Mouse (Mus musculus) hindbrain, embryonic 16.5 days (tissue): ENCODE data around the gene Slc25a31. TPM values are rescaled to one million over a fixed set of nuclear protein-coding genes. Genes with fewer than 3 reads are reported as not detected.

ENCODE experiments used
- ATAC-seq: fragments of 200-750 bp; cut with Nextera tagmentation; 2 replicates; pipeline ENCODE4 v1.8.0; 2017; ENCODE audit warnings: moderate TSS enrichment, moderate library complexity
- H3K27ac ChIP-seq: fragments of 300-500 bp; sonication (generic); 2 replicates; pipeline ENCODE4 v1.5.1; 2014; ENCODE audit warnings: low read depth, mild to moderate bottlenecking, control low read depth, low read length, moderate library complexity
- H3K27me3 ChIP-seq: fragments of 300-500 bp; sonication (generic); replicated peaks from 2 replicates; pipeline ENCODE4 v1.6.1; 2014; ENCODE audit warnings: low read length; ENCODE audit not compliant: control insufficient read depth, insufficient read depth
- H3K36me3 ChIP-seq: fragments of 300-500 bp; sonication (generic); 2 replicates; pipeline ENCODE4 v1.6.1; 2014; ENCODE audit warnings: mild to moderate bottlenecking, low read length, moderate library complexity, mixed read lengths; ENCODE audit not compliant: control insufficient read depth, insufficient read depth
- H3K4me1 ChIP-seq: fragments of 300-500 bp; sonication (generic); 2 replicates; pipeline ENCODE4 v1.6.1; 2014; ENCODE audit warnings: low read depth, low read length; ENCODE audit not compliant: control insufficient read depth, insufficient read depth
- H3K4me2 ChIP-seq: fragments of 300-500 bp; sonication (generic); 2 replicates; pipeline ENCODE4 v1.6.1; 2014; ENCODE audit warnings: mild to moderate bottlenecking, low read length, control low read depth, moderate library complexity
- H3K4me3 ChIP-seq: fragments of 300-500 bp; sonication (generic); 2 replicates; pipeline ENCODE4 v1.5.1; 2014; ENCODE audit warnings: mild to moderate bottlenecking, low read length, control low read depth, moderate library complexity
- H3K9ac ChIP-seq: fragments of 300-500 bp; sonication (generic); 2 replicates; pipeline ENCODE4 v1.6.1; 2014; ENCODE audit warnings: low read depth, mild to moderate bottlenecking, control low read depth, low read length, moderate library complexity
- H3K9me3 ChIP-seq: fragments of 300-500 bp; sonication (generic); 2 replicates; pipeline ENCODE4 v1.6.1; 2014; ENCODE audit warnings: mild to moderate bottlenecking, low read length, moderate library complexity; ENCODE audit not compliant: control insufficient read depth
- WGBS: fragments of 180-500 bp; shearing (Covaris S2); extraction: QIAGEN DNeasy Blood & Tissue Kit; methylation state at CpG from one replicate; pipeline ENCODE4 v1.1.7; 2014; 5-methylcytosine and 5-hydroxymethylcytosine counted together
- polyA plus RNA-seq: library from polyadenylated mRNA; unstranded; fragments of >200 nt; fragmentation: Nextera tagmentation; extraction: Ambion mirVana; gene quantifications from 2 replicates; pipeline ENCODE4 v1.2.1, GENCODE M21; 2015

Gene Slc25a31
- polyA plus RNA-seq, 1 experiment from 2014 or later = 0.36 TPM

DNA sequence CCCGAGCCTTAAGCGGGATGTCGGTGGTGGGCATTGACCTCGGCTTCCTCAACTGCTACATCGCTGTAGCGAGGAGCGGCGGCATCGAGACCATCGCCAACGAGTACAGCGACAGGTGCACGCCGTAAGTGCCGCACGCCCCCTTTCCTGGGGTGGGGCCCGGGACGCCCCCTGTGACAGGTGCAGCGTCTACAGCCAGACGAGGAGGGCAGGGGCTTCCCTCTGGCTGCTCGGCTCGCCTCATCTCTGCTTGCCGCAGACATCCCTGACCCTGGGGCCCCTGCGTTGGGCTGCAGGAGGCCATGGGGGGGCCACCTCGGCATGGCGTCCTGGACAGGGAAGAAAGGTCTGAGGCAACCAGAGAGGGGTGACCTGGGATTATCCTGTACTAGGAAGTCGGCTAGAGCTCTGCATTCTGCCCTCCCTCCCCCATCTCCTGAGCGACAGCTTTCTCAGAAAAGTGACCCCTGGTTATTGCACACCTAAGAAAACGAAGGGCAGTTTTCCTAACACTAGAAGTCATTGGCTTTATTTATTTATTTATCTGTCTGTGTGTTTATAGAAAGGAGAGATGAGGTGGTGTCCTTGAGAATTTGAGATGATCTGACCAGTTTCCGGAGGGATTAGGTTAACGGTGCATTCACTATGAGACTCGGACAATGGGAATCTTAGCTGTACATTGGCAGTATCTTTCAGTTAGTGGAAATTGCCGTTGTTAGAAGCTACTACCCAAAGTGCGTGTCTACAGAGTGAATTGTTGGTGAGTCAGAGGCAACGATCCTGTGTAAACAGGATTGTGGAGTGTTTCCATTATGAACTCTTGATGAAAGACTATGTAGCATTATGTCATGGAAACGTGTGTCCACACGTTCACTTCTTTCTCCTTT is 37.2 kb downstream of the Slc25a31 start:
- H3K36me3 ChIP-seq = no peaks in the 10 kb centered on the region
- no peaks in the 10 kb centered on the region for H3K9me3 ChIP-seq
- peak overlapping the region; percentile 68 for H3K4me3 ChIP-seq
- H3K9ac ChIP-seq = peak overlapping the region; percentile 87
- H3K27me3 ChIP-seq = no peaks in the 10 kb centered on the region
- 1% methylated on average over 37 of the region's 37 CpGs for WGBS
- no peak; the same call in 1 of the 2 replicates for ATAC-seq
- peak overlapping the region; percentile 94 for H3K27ac ChIP-seq
- H3K4me2 ChIP-seq = peak overlapping the region; percentile 94
- peaks cover 11% of the 10 kb centered on the region for H3K4me1 ChIP-seq

DNA sequence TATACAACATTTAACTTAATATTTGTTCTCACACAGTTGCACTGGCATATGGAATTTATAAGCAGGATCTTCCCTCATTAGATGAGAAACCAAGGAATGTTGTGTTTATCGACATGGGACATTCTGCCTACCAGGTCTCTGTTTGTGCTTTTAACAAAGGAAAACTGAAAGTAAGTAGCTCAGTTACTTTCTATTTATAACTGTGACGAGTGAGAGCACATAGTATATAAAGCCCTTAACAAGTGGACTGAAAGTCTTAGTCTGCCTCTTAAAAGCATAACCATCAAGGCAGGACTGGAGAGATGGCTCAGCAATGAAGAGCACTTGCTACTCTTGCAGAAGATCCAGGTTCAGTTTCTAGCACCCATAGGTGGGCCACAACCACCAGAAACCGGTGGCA is 52.1 kb downstream of the Slc25a31 start:
- Histone ChIP-seq H3K9ac (no peak overlapping the region), H3K27me3 (no peaks in the 10 kb centered on the region), H3K9me3 (no peaks in the 10 kb centered on the region), H3K36me3 (peaks cover 20% of the 10 kb centered on the region), H3K4me3 (no peak overlapping the region), H3K4me2 (no peak overlapping the region), H3K27ac (no peak overlapping the region), H3K4me1 (no peaks in the 10 kb centered on the region)
- WGBS = 94% methylated on average over 3 of the region's 3 CpGs
- ATAC-seq = no peak

DNA sequence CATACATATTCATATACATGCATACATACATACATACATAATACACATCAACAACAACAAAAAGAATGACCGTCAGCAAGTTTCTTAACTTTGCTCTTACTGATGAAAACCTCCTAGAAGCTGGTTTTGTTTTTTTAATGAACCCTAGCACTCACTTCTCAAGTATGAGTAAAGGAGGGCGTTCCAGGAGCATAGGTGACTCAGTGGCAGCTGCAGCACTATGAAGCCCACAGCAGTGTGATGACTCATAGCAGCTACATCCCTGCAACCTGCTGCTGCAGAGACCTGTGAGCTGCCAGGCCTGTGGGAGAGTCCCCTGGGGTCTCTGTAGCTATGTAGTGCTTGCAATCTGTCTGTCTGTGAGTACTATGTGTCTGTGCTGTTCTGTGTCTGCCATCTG is 52.7 kb downstream of the Slc25a31 start:
- no peak for ATAC-seq
- Histone ChIP-seq H3K9ac (no peak overlapping the region), H3K4me1 (no peaks in the 10 kb centered on the region), H3K9me3 (no peaks in the 10 kb centered on the region), H3K27ac (no peak overlapping the region), H3K27me3 (no peaks in the 10 kb centered on the region), H3K36me3 (peaks cover 21% of the 10 kb centered on the region), H3K4me2 (no peak overlapping the region), H3K4me3 (no peak overlapping the region)
- 96% methylated on average over 2 of the region's 2 CpGs for WGBS

Other genes with a start within 250 kb of the Slc25a31 start
- 3.3 and 3.5 TPM in 2 replicates for gene Intu, start 177.6 kb upstream of the Slc25a31 start, polyA plus RNA-seq
- 51.5 and 56.3 TPM in 2 replicates for gene Hspa4l, start 35.6 kb downstream of the Slc25a31 start, polyA plus RNA-seq
- gene Plk4, start 91.2 kb downstream of the Slc25a31 start, polyA plus RNA-seq = 14.3 and 15.4 TPM in 2 replicates
- 10.7 and 11.1 TPM in 2 replicates for gene Mfsd8, start 138.0 kb downstream of the Slc25a31 start, polyA plus RNA-seq
- 11.2 and 12.7 TPM in 2 replicates for gene Abhd18, start 138.1 kb downstream of the Slc25a31 start, polyA plus RNA-seq
- gene 1700034I23Rik, start 193.7 kb downstream of the Slc25a31 start, polyA plus RNA-seq = 0.20 and 0.27 TPM in 2 replicates
- gene Larp1b, start 241.0 kb downstream of the Slc25a31 start, polyA plus RNA-seq = 4.6 and 5.6 TPM in 2 replicates